26 mouse cellular contexts compared by ENCODE assay signal in the genomic region with DNA sequence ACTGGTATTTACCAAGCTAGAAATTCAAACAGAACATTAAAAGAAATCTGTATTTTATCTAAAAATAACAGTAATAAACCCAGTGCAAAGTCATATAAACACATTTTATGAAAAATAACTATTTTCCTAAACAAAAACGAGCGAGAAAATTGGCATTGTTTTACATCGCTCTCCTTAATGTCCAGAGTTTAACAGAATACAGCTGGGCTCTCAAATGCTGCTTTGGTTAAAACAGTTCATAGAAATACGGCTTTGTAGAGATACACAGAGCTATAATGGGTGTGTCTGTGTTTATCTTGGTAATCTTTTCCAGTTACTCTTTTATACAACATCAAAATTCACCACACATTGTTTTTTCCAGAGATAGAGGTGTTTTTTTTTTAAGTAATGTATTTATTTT. TPM values are rescaled to one million over a fixed set of nuclear protein-coding genes. Genes with fewer than 3 reads are reported as not detected.
DNase-seq lines count a peak whose midpoint lies in the region; ATAC-seq and TF ChIP-seq lines count a peak whose summit lies in the region.
"Had no signal": no experiment of that assay in that cellular context is flagged by ENCODE, and none has a peak within 500 bp of the region (broad histone marks: within the 10 kb centered on the region; RNA-seq: fewer than 3 reads in every experiment).

No protein-coding gene starts in this region.

- no peak overlapping the region for H3K4me2 ChIP-seq in lung, embryonic 14.5 days
- no peak overlapping the region for H3K4me2 ChIP-seq in lung, embryonic 16.5 days (ENCODE audit: low read depth, low read length)
- H3K4me2 ChIP-seq in stomach, embryonic 15.5 days, result no peak overlapping the region
- H3K4me2 ChIP-seq in stomach, postnatal 0 days (replicated peaks; ENCODE audit: low read depth), result no peak overlapping the region
- H3K4me2 ChIP-seq: embryonic facial prominence, embryonic 13.5 days; embryonic facial prominence, embryonic 15.5 days; forebrain, embryonic 12.5 days had no signal

- H3K27ac ChIP-seq in lung, embryonic 14.5 days (ENCODE audit: low read depth), result peak overlapping the region; percentile 67; the same call in 1 of the 2 replicates
- H3K27ac ChIP-seq in lung, embryonic 16.5 days (ENCODE audit: low read length), result peak overlapping the region; percentile 62; the same call in 1 of the 2 replicates
- no peak overlapping the region for H3K27ac ChIP-seq in stomach, embryonic 15.5 days
- no peak overlapping the region for H3K27ac ChIP-seq in stomach, postnatal 0 days (replicated peaks)
- H3K27ac ChIP-seq: embryonic facial prominence, embryonic 13.5 days; embryonic facial prominence, embryonic 15.5 days; forebrain, embryonic 10.5 days; forebrain, embryonic 12.5 days had no signal

- H3K27me3 ChIP-seq in lung, embryonic 14.5 days (ENCODE audit: insufficient read depth, low read length), result no peaks in the 10 kb centered on the region
- no peaks in the 10 kb centered on the region for H3K27me3 ChIP-seq in lung, embryonic 16.5 days (ENCODE audit: control insufficient read depth, insufficient read depth, low read depth, low read length)
- no peaks in the 10 kb centered on the region for H3K27me3 ChIP-seq in stomach, embryonic 15.5 days (replicated peaks)
- H3K27me3 ChIP-seq in stomach, postnatal 0 days (ENCODE audit: control insufficient read depth, insufficient read depth, low read length), result no peaks in the 10 kb centered on the region

- TF ChIP-seq CTCF in lung, embryonic 14.5 days (IDR thresholded peaks at IDR 0.05; ENCODE audit: low read depth), result no peak
- TF ChIP-seq CTCF in lung, adult 2 months (IDR thresholded peaks at IDR 0.05; ENCODE audit: insufficient read depth, low read length), result no peak
- no peak for TF ChIP-seq CTCF in stomach, postnatal 0 days (IDR thresholded peaks at IDR 0.05; ENCODE audit: low read depth)

- H3K9ac ChIP-seq in lung, embryonic 14.5 days, result no peak overlapping the region
- H3K9ac ChIP-seq in lung, embryonic 16.5 days (ENCODE audit: low read length), result no peak overlapping the region
- no peak overlapping the region for H3K9ac ChIP-seq in stomach, embryonic 15.5 days
- no peak overlapping the region for H3K9ac ChIP-seq in stomach, postnatal 0 days (ENCODE audit: low read length)
- H3K9ac ChIP-seq: embryonic facial prominence, embryonic 13.5 days; embryonic facial prominence, embryonic 15.5 days; forebrain, embryonic 12.5 days had no signal

- no peak for TF ChIP-seq EP300 in stomach, postnatal 0 days (optimal IDR thresholded peaks at IDR 0.05)

- no peak overlapping the region for H3K4me3 ChIP-seq in lung, embryonic 14.5 days (ENCODE audit: low read depth, low read length)
- H3K4me3 ChIP-seq in lung, adult 2 months (replicated peaks; ENCODE audit: extremely low read depth, low read depth, low read length), result no peak overlapping the region
- H3K4me3 ChIP-seq in lung, embryonic 16.5 days (ENCODE audit: low read length), result no peak overlapping the region
- H3K4me3 ChIP-seq in stomach, embryonic 15.5 days (replicated peaks), result no peak overlapping the region
- no peak overlapping the region for H3K4me3 ChIP-seq in stomach, postnatal 0 days (ENCODE audit: low read depth, low read length)
- H3K4me3 ChIP-seq: embryonic facial prominence, embryonic 13.5 days; embryonic facial prominence, embryonic 15.5 days; erythroblast, embryonic 14.5 days; forebrain, embryonic 10.5 days; forebrain, embryonic 12.5 days had no signal

- DNase-seq in lung, embryonic 14.5 days, result peak; percentile 92
- no peak for DNase-seq in lung, adult 2 months
- no peak for DNase-seq in lung, postnatal 25 days (ENCODE audit: low spot score)
- DNase-seq in stomach, postnatal 0 days (ENCODE audit: low spot score), result no peak
- no peak for DNase-seq in layer of hippocampus, postnatal 36 days
- DNase-seq: adrenal gland, adult 2 months; adrenal gland, postnatal 10 days; adrenal gland, postnatal 25 days; cerebellum, adult 11 months; cerebellum, adult 18-20 months; cerebellum, adult 8-10 months; cerebellum, adult 9-11 months; cerebellum, postnatal 14 days; cerebellum, postnatal 36 days; embryo, embryonic 11 days had no signal

- 46% methylated on average over 4 of the region's 4 CpGs for WGBS in lung, embryonic 14.5 days
- 63% methylated on average over 4 of the region's 4 CpGs for WGBS in lung, adult 2 months
- 48% methylated on average over 4 of the region's 4 CpGs for WGBS in lung, embryonic 16.5 days
- 38% methylated on average over 4 of the region's 4 CpGs for WGBS in stomach, embryonic 15.5 days
- WGBS in stomach, postnatal 0 days, result 39% methylated on average over 4 of the region's 4 CpGs

- no peak for TF ChIP-seq POLR2A in lung, adult 2 months (IDR thresholded peaks at IDR 0.05; ENCODE audit: borderline replicate concordance, extremely low read depth, low read depth, low read length)

- no peaks in the 10 kb centered on the region for H3K9me3 ChIP-seq in lung, embryonic 14.5 days (ENCODE audit: low read depth, low read length)
- no peaks in the 10 kb centered on the region for H3K9me3 ChIP-seq in lung, embryonic 16.5 days (ENCODE audit: control insufficient read depth, low read length)
- no peaks in the 10 kb centered on the region for H3K9me3 ChIP-seq in stomach, embryonic 15.5 days
- no peaks in the 10 kb centered on the region for H3K9me3 ChIP-seq in stomach, postnatal 0 days (ENCODE audit: control insufficient read depth, low read length)
- H3K9me3 ChIP-seq: embryonic facial prominence, embryonic 13.5 days; embryonic facial prominence, embryonic 15.5 days; forebrain, embryonic 10.5 days; forebrain, embryonic 12.5 days had no signal

- H3K4me1 ChIP-seq in lung, embryonic 14.5 days (ENCODE audit: insufficient read depth), result no peaks in the 10 kb centered on the region
- H3K4me1 ChIP-seq in lung, adult 2 months (ENCODE audit: control insufficient read depth, insufficient read depth, low read length), result no peaks in the 10 kb centered on the region
- H3K4me1 ChIP-seq in lung, embryonic 16.5 days (replicated peaks; ENCODE audit: control insufficient read depth, insufficient read depth, low read length), result no peaks in the 10 kb centered on the region; the same call in none of the 2 replicates
- no peaks in the 10 kb centered on the region for H3K4me1 ChIP-seq in stomach, embryonic 15.5 days
- H3K4me1 ChIP-seq in stomach, postnatal 0 days (replicated peaks; ENCODE audit: control insufficient read depth, insufficient read depth), result no peaks in the 10 kb centered on the region
- H3K4me1 ChIP-seq: embryonic facial prominence, embryonic 15.5 days had no signal

- ATAC-seq in lung, embryonic 14.5 days (ENCODE audit: insufficient read depth), result peak; percentile 77
- peak; percentile 83 for ATAC-seq in lung, embryonic 16.5 days (ENCODE audit: low read depth)
- peak; percentile 53; the same call in 1 of the 2 replicates for ATAC-seq in stomach, embryonic 15.5 days (ENCODE audit: insufficient read depth, low FRiP score, low read depth)
- ATAC-seq in stomach, postnatal 0 days (ENCODE audit: low FRiP score, low TSS enrichment), result no peak
- ATAC-seq: forebrain, embryonic 14.5 days had no signal

- H3K36me3 ChIP-seq in lung, embryonic 14.5 days (ENCODE audit: insufficient read depth), result peaks cover 4% of the 10 kb centered on the region; the same call in 1 of the 2 replicates
- peaks cover 3% of the 10 kb centered on the region; the same call in 1 of the 2 replicates for H3K36me3 ChIP-seq in lung, embryonic 16.5 days (ENCODE audit: control insufficient read depth, insufficient read depth, low read length)
- no peaks in the 10 kb centered on the region for H3K36me3 ChIP-seq in stomach, embryonic 15.5 days
- H3K36me3 ChIP-seq in stomach, postnatal 0 days (ENCODE audit: control insufficient read depth, insufficient read depth, low read length), result no peaks in the 10 kb centered on the region; the same call in 1 of the 2 replicates
- H3K36me3 ChIP-seq: embryonic facial prominence, embryonic 13.5 days; embryonic facial prominence, embryonic 15.5 days had no signal

RNA-seq across cellular contexts. Expression of a gene that starts 44.8 kb away (rescaled TPM):
- 4.7 and 5.5 TPM in 2 replicates for polyA plus RNA-seq in lung, embryonic 14.5 days (2014; fragmentation: Nextera tagmentation; extraction: Ambion mirVana)
- 0.67 and 0.88 TPM in 2 replicates for polyA plus RNA-seq in lung, adult 2 months (2012; rRNA removed)
- 2.1 and 2.2 TPM in 2 replicates for polyA plus RNA-seq in lung, embryonic 16.5 days (2015; fragmentation: Nextera tagmentation; extraction: Ambion mirVana)
- 25.1 and 27.3 TPM in 2 replicates for polyA plus RNA-seq in stomach, embryonic 15.5 days (2015; fragmentation: Nextera tagmentation; extraction: Ambion mirVana)
- 13.7 and 14.5 TPM in 2 replicates for polyA plus RNA-seq in stomach, postnatal 0 days (2015; fragmentation: Nextera tagmentation; extraction: Ambion mirVana)
- under 1 TPM; 0.38 to 0.47 TPM for total RNA-seq in layer of hippocampus, postnatal 36 days (2021)
- total RNA-seq: common myeloid progenitor, adult 5-6 weeks; MEL had no signal
- polyA plus RNA-seq: C2C12; erythroblast, embryonic 14.5 days had no signal

Comparison
In these comparisons a context has a peak if more than half of its experiments do, and no peak if none do; other contexts are left out.
1. H3K27ac ChIP-seq: peak in lung, embryonic 14.5 days (single experiment) and lung, embryonic 16.5 days (single experiment); none in stomach, embryonic 15.5 days (single experiment) and stomach, postnatal 0 days (single experiment).